Mouse (Mus musculus) lung, adult 18-20 months (tissue): ENCODE measurements around the gene Hoxd13.

Experiments
- DNase-seq, 2 experiments: peaks; one replicate each; pipeline ENCODE4 v3.0.0; 2022; ENCODE audit warnings: mixed read lengths in 2 of 2

Gene Hoxd13

GRCm38 (mm10) chr2:74695813-74696430 is 27.8 kb downstream of the Hoxd13 start:
- no peak for DNase-seq

DNA sequence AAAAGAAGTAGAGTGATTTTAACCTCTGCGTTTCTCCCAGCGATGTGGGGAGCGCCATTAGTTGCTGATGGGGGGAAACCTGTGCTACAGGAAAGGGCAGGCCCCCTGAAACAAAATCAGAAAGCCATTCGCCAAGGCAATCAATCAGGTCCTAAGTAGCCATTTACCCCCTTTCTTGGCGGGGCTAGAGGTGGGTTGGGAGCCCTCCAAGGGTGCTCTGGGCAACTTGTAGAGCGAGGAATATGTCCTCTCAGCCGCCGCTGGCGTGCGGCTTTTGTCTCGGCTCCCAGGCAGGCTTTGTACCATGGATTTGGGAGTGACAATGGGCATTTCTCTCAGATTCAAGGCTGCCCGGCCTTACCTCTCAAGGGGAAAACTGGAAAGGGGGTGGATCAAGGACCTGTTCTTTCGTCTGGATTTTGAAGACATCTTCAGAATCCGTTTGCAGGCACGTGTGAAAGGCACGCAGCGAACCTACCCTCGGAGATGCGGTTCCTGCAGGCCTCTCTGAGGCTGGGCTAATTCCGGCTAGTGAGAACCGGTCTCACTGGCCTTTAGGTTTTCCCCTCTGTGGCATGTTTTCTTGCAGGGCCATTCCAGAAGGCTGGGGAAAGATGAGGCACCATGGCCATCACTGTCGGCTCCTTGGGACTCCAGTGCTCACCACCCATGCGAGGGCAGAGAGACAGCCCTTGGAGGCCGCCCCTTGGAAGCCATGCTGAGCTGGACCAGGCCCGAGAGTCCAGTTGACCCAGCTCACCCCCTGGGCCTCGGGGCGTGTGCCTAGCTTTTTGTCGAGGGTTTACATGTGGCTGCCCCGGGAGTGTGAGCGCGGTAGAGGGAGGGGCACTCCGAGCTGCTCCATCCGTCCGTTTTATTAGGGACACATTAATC is 28.6 kb downstream of the Hoxd13 start:
- DNase-seq: no peak

DNA sequence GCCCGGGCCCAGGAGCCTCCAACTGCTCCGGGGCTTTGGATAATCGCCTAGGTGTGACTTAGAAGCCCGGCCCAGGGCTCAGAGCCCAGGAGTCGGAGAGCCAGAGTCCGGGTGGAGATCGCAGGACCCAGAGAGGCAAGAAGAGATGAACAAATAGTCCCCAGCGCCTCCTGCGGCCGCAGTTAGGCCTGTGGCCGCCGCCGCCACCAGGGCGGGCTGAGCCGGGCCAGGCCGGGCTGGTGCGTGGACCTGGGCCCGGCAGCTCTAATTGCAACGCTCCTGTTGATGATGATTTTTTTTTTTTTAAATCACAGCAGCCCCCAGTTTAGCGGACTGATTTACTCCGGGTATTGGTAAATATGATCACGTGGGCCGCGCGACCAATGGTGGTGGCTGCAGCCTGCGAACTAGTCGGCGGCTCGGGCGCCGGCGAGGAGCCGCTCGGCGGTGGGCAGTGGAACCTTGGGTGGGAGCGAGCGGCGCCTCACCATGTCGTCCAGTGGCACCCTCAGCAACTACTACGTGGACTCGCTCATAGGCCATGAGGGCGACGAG is 29.5 kb downstream of the Hoxd13 start, which contains the start of gene Hoxd9:
Gene Hoxd9 (plus strand): TSS at position 161 of the 555 bp plus-strand sequence.
- DNase-seq: no peak

- no peak for DNase-seq
Observed at GRCm38 (mm10) chr2:74698201-74699052, 30.3 kb downstream of the Hoxd13 start.

DNA sequence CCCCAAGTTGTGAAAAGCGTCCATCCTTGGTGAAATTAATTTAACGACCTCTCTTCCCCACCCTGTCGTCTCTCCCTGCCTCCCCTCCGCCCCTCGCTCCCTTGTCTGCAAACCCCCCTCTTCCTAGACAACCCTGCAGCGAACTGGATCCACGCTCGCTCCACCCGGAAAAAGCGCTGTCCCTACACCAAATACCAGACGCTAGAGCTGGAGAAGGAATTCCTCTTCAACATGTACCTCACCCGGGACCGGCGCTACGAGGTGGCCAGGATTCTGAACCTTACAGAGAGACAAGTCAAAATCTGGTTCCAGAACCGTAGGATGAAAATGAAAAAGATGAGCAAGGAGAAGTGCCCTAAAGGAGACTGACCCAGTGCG is 30.9 kb downstream of the Hoxd13 start:
- DNase-seq: no peak

DNA sequence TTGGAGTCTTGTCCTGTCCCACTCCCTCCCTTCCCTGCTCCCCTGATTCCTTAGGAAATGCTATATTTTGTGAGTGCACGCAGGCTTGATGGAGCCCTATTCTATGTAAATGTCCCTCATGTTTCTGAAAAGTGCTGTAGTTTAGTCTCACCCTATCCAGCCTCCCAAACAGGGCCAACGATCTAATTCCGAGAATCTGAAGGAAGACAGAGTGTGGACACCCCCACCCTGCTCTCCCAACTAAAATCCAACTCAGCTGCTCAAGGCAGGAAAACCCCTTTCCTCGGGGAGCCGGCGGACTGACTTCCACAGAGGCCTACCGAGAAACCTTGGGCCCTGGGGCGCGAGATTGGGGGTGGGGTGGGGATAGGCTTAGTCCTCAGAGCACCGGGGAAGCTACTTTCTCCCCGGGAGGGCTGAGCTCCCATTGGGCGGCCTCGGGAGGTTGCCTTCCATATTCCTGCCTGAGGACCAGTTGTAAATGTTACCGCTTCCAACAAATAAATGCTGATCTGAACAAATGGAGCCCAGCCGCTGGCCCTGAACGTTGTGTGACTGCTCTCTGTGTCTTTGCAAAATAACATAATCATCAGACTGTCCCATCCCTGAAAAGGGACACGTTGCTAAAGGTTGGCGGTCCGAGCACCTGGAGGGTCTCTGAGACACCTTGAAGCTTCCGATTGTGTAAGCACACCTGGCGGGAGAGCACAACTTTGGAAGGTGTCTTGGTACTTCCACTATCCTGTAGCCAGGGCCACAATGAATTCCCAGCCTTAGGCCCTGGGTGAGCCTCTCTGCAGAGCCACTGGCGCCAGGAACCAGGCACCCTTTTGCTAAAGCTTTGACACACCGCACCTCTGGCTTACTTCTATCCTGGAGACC is 31.8 kb downstream of the Hoxd13 start:
- no peak for DNase-seq

- no peak for DNase-seq
Observed at GRCm38 (mm10) chr2:74700546-74701112, 32.5 kb downstream of the Hoxd13 start.

- peak; percentile 49 to 53 for DNase-seq
Observed at GRCm38 (mm10) chr2:74701949-74702819, 34.1 kb downstream of the Hoxd13 start.

GRCm38 (mm10) chr2:74702820-74703219 is 34.7 kb downstream of the Hoxd13 start:
- DNase-seq: no peak

DNA sequence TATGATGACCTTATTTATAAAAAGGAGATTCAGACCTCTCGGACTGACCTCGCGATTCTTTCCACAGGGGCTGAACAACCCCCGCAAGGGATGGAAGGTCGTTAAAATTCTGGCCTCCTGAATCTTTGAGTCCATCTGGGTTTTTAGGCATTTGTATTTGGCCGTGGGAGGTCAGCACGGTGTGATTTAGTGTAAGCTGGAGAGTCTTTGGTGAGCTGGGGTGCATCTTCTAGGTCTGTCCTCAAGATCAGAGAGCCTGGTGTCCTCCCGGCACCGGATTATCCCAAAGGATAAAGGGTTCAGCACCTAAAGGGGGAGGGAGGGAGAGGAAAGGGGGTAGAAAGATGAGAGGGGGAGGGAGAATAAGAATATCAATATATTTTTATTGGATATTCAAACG is 35.2 kb downstream of the Hoxd13 start:
- DNase-seq: no peak

DNA sequence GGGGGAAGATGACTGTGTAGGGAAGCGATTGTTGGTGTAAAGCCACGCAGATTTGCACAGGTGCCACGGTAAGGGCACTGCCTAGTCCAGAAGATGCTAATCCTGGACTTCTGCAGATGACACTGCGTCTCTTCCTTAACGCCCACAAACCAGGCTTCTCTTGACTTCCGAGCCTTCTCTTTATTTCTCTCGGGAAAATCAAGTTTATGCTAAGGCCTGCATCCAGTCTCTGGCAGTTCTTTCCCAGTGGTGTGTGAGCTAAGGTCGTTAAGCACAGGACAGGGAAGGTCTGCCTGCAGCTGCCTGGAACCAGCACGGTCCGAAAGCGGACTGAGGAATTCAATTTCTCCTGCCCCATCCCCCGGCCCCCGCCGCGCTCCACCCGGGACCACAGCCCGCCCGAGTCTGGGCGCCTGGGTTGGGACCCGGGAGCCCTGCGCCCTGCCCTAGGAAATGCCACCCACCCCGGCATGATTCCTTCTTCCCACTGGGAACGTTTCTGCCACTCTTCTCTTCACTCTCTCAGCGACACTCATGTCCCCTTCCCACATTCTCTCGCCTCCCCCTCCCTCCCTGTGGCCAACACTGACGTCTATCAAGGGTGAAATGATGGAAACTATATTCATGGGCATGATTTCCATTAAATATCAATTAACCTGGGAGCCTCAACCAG is 35.7 kb downstream of the Hoxd13 start:
- no peak for DNase-seq

- no peak for DNase-seq
Observed at GRCm38 (mm10) chr2:74704393-74704998, 36.4 kb downstream of the Hoxd13 start, which contains the start of gene Hoxd8. Gene Hoxd8 (plus strand): TSS chr2:74704615.

- DNase-seq: no peak
Observed at GRCm38 (mm10) chr2:74704999-74705466, 36.9 kb downstream of the Hoxd13 start.

DNA sequence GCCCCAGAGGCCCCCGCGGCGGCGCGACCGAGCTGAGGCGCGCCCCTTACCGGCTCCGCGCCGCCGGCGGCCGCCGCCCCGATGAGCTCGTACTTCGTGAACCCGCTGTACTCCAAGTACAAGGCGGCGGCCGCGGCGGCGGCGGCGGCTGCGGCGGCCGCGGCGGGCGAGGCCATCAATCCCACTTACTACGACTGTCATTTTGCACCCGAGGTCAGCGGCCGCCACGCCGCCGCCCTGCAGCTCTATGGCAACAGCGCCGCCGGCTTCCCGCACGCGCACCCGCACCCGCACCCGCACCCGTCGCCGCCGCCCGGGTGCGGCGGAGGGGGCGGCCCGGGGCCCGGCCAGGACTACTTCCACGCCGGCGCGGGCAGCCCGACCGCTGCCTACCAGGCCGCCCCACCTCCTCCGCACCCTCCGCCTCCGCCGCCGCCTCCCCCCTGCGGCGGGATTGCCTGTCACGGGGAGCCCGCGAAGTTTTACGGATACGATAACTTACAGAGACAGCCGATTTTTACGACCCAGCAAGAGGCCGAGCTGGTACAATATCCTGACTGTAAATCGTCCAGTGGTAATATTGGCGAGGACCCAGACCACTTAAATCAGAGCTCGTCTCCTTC is 37.5 kb downstream of the Hoxd13 start:
- DNase-seq: no peak

DNA sequence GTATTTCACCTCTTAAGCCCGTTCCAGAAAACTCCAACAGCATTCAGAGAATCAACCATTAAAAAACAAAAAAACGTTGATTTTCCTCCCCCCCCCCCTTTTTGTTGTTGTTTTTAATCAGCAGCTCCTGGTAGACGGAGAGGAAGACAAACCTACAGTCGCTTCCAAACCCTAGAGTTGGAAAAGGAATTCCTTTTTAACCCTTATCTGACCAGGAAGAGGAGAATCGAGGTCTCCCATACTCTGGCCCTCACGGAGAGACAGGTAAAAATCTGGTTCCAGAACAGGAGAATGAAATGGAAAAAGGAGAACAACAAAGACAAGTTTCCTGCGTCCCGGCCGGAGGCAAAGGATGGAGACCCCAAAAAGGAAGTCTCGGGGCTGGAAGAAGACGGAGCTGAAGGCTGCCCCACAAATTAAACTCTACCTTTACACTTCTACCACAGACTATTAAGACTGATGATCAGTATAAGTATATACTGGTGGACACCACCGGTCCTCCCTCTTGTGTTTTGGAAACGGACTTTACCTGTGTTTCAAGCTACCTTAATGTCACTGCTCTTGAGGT is 38.4 kb downstream of the Hoxd13 start:
- no peak for DNase-seq

GRCm38 (mm10) chr2:74707599-74707998 is 39.5 kb downstream of the Hoxd13 start:
- no peak for DNase-seq

GRCm38 (mm10) chr2:74708676-74709075 is 40.6 kb downstream of the Hoxd13 start:
- DNase-seq: no peak
